Mouse (Mus musculus) heart, embryonic 13.5 days (tissue): ENCODE measurements at regions not wholly inside any gene's neighbourhood (a gene's known extent, or its start where the extent isn't known, plus 50 kb on each side); places are given as distances from the start of the nearest gene placed in this dataset.

Experiments
- ATAC-seq: fragments of 200-750 bp; cut with Nextera tagmentation; 2 replicates; pipeline ENCODE4 v1.8.0; 2017; ENCODE audit warnings: moderate TSS enrichment; ENCODE audit not compliant: insufficient number of reproducible peaks, low FRiP score, low TSS enrichment; ENCODE audit errors: extremely low read depth
- H3K27ac ChIP-seq: fragments of 300-500 bp; sonication (generic); replicated peaks from 2 replicates; pipeline ENCODE4 v1.5.1; 2015; ENCODE audit warnings: moderate library complexity, mild to moderate bottlenecking, inconsistent platforms
- H3K27me3 ChIP-seq: fragments of 300-500 bp; sonication (generic); replicated peaks from 2 replicates; pipeline ENCODE4 v1.6.1; 2015; ENCODE audit warnings: mild to moderate bottlenecking, inconsistent platforms
- H3K36me3 ChIP-seq: fragments of 300-500 bp; sonication (generic); 2 replicates; pipeline ENCODE4 v1.6.1; 2015; ENCODE audit warnings: mild to moderate bottlenecking, inconsistent platforms
- H3K4me1 ChIP-seq: fragments of 300-500 bp; sonication (generic); 2 replicates; pipeline ENCODE4 v1.6.1; 2015; ENCODE audit warnings: inconsistent platforms
- H3K4me2 ChIP-seq: fragments of 300-500 bp; sonication (generic); 2 replicates; pipeline ENCODE4 v1.6.1; 2015; ENCODE audit warnings: inconsistent platforms, mild to moderate bottlenecking, moderate library complexity
- H3K4me3 ChIP-seq: fragments of 300-500 bp; sonication (generic); 2 replicates; pipeline ENCODE4 v1.5.1; 2015; ENCODE audit warnings: moderate library complexity, mild to moderate bottlenecking, inconsistent platforms
- H3K9ac ChIP-seq: fragments of 300-500 bp; sonication (generic); 2 replicates; pipeline ENCODE4 v1.6.1; 2015; ENCODE audit warnings: inconsistent platforms, mild to moderate bottlenecking, moderate library complexity
- H3K9me3 ChIP-seq: fragments of 300-500 bp; sonication (generic); 2 replicates; pipeline ENCODE4 v1.6.1; 2016; ENCODE audit warnings: inconsistent platforms
- WGBS: fragments of 180-500 bp; shearing (Covaris S2); methylation state at CpG from one replicate; pipeline ENCODE4 v1.1.7; 2015; ENCODE audit warnings: mixed read lengths; 5-methylcytosine and 5-hydroxymethylcytosine counted together

DNA sequence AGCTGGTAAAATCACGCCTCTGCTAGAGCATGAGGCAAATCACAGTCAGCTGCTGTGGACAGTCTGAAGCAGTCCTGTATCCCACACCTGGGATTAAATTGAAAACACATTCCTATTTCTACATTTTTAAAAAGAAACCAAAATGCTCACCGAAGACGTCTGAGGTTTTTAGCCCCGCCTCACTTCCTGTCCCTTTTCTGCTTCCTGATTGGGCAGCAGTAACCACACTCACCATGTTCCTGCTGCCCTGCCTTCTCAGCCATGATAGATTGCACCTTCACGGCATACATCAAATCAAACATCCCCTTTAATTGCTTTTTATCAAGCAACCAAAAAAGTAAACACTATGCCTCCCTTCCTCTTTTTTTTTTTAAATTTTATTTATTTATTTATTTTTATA is 150.1 kb upstream of the Jarid2 start:
- Histone ChIP-seq H3K4me2 (no peak overlapping the region), H3K36me3 (no peaks in the 10 kb centered on the region), H3K9me3 (peaks cover 10% of the 10 kb centered on the region), H3K27me3 (no peaks in the 10 kb centered on the region), H3K9ac (no peak overlapping the region), H3K4me3 (no peak overlapping the region), H3K27ac (no peak overlapping the region), H3K4me1 (peaks cover 40% of the 10 kb centered on the region)
- ATAC-seq, result no peak
- WGBS, result 87% methylated on average over 5 of the region's 5 CpGs

DNA sequence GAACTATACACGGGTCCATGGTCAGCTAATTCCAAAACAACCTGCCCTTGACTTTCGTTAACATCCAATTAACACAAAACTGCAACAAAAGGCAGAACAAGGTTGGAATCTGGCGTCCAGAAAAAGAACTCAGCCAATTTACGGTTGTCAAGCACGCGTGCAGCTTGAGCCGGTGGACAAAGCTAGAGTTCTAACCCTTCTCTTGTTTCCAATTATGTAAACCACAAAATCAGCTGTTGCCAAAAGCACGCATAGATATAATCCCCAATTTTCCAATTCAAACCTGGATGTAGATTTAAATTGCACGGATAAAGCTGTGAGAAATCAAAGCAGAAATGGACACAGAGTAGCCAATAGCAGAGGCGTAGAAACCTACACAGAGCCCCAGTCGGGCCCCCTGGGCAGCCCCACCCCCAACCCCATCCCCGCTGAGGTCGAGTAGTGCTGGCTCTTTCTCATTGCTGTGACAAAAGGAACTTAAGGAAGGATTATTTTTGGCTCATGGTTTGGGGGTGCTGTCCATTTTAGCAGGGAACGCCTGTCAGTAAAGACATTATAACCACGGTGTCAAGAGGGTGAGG is 149.0 kb upstream of the Jarid2 start:
- peak overlapping the region; percentile 76 for H3K27ac ChIP-seq
- no peaks in the 10 kb centered on the region for H3K36me3 ChIP-seq
- H3K27me3 ChIP-seq, result no peaks in the 10 kb centered on the region
- 0 out of 2 replicates have a peak overlapping the region, but pooled peaks have one; percentile 38 for H3K9ac ChIP-seq
- peaks cover 47% of the 10 kb centered on the region for H3K4me1 ChIP-seq
- H3K4me2 ChIP-seq, result peak overlapping the region; percentile 42
- WGBS, result 55% methylated on average over 15 of the region's 15 CpGs
- ATAC-seq, result no peak
- H3K9me3 ChIP-seq, result peaks cover 10% of the 10 kb centered on the region
- H3K4me3 ChIP-seq, result no peak overlapping the region

DNA sequence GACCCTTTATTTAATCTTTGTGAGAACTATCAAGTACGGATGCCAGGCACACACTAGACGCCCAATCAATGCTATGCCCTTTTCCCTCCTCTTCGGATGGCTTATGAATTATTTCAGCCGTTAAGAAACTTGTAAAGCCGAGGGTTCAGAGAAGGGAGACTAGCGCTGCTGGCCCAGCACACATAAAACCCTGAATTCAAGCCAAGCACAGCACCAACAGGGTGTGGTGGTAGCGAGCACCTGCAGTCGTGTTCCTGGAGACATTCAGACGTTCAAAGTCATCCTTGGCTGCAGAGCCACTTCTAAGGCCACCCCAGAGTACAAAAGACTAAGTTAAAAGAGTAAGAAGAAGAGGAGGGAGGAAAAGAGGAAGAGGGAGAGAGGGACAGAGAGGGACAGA is 148.5 kb upstream of the Jarid2 start:
- 29% methylated on average over 9 of the region's 9 CpGs for WGBS
- Histone ChIP-seq H3K4me3 (no peak overlapping the region), H3K27ac (peak overlapping the region; percentile 76), H3K9me3 (peaks cover 10% of the 10 kb centered on the region), H3K9ac (0 out of 2 replicates have a peak overlapping the region, but pooled peaks have one; percentile 38), H3K36me3 (no peaks in the 10 kb centered on the region), H3K4me1 (peaks cover 47% of the 10 kb centered on the region), H3K4me2 (peak overlapping the region; percentile 42), H3K27me3 (no peaks in the 10 kb centered on the region)
- ATAC-seq, result no peak

DNA sequence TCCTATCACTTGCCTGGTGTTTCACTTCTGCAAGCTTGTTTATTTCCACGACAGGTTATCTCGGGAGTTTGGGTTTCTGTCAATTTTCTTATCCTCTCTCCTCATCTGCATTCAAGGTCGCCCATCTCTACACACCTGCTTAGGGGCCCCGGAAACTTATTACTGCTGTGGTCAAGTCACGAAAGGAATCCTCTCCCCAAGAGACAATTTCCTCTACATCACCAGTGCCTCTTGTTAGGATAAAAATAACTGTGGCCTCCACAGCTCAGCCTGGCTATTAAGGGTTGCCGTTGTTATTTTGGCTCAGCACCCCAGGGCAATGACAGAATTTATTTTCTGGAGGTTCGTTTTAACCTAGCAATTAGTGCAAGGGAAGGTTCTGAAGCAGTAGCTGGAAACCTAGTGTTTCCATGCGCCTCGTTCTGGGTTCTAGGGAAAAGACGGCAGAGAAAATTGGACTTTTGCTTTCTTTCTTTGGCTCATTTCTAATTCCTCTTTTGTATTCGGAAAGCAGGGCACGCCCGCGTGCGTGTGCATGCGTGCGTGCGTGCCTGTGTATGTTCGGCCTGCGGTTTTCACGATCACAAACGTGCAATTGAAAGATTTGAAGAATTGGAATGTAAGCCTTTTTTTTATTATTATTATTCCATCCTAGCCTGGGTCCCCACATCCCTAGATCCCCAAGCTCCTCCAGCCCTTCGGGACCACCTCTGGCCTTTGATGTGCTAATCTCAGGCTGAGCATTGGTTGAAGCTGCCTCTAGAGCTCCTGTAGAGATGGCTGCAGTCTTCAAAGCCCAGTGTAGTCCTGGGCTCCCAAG is 147.1 kb upstream of the Jarid2 start:
- Histone ChIP-seq H3K4me1 (peaks cover 47% of the 10 kb centered on the region), H3K36me3 (no peaks in the 10 kb centered on the region), H3K4me2 (peak overlapping the region; percentile 62), H3K27me3 (no peaks in the 10 kb centered on the region), H3K9ac (peak overlapping the region; percentile 58), H3K4me3 (peak overlapping the region; percentile 24), H3K9me3 (peaks cover 10% of the 10 kb centered on the region), H3K27ac (peak overlapping the region; percentile 88)
- WGBS, result 21% methylated on average over 23 of the region's 23 CpGs
- no peak for ATAC-seq

DNA sequence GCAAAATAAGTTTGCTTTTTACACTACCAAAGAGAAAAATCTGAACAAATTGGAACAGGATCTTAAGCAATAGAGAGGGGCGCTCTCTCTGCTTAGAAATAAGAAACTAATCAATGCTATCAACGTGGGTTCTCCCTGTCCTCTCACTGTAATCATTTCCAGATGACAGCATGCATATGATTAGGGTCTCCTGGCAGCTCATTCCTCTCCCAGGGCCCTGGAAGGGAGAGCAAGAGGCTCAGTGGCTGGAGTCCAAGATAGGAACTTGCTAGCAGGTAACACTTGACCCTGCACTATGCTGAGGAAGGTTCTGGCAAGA is 146.5 kb upstream of the Jarid2 start:
- no peaks in the 10 kb centered on the region for H3K27me3 ChIP-seq
- 27% methylated on average over 2 of the region's 2 CpGs for WGBS
- H3K4me3 ChIP-seq, result no peak overlapping the region; the same call in 1 of the 2 replicates
- peak overlapping the region; percentile 62 for H3K4me2 ChIP-seq
- ATAC-seq, result no peak
- H3K27ac ChIP-seq, result peak overlapping the region; percentile 88
- no peaks in the 10 kb centered on the region for H3K36me3 ChIP-seq
- H3K9me3 ChIP-seq, result peaks cover 10% of the 10 kb centered on the region
- peak overlapping the region; percentile 58 for H3K9ac ChIP-seq
- peaks cover 48% of the 10 kb centered on the region for H3K4me1 ChIP-seq

DNA sequence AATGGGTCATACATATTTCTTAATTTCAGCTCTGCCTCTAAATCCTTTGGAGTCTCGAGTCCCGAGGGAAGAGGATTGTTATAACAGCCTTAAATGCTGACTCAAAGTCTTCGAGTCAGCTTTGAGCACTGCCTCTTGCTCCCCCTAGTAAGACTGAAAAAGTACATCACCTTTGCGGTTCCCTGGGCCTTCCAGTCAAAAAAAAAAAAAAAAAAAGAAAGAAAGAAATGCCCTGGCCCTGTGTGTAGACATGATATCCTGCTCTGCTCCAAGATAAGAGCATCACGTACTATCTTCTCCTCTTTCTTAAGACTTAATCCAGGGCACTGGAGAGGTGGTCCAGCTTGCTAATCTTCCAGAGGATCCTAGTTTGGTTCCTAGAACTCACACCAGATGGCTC is 145.7 kb upstream of the Jarid2 start:
- 57% methylated on average over 5 of the region's 5 CpGs for WGBS
- no peaks in the 10 kb centered on the region for H3K27me3 ChIP-seq
- ATAC-seq, result no peak
- peaks cover 8% of the 10 kb centered on the region for H3K9me3 ChIP-seq
- H3K4me2 ChIP-seq, result no peak overlapping the region
- H3K27ac ChIP-seq, result no peak overlapping the region
- H3K4me1 ChIP-seq, result peaks cover 51% of the 10 kb centered on the region
- H3K36me3 ChIP-seq, result no peaks in the 10 kb centered on the region
- no peak overlapping the region for H3K9ac ChIP-seq
- no peak overlapping the region for H3K4me3 ChIP-seq

DNA sequence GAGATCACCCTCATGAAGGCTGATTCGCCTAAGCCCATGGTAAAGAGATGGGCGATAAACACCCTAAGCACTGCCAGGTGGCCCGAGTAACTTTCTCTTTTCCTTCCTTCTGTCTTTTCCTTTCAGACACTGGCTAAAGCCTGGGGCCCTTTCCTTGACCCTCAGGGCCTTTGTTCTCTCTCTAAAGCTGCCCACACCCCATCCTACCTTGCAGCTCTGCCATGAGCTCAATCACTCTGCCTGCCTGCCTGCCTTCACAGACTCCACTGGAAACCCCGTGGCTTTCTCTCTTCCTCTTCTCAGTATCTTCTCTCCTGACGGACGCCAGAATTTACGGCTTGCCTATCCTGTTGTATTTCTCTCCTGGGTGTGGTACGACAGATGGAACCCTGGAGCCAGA is 145.1 kb upstream of the Jarid2 start:
- 39% methylated on average over 8 of the region's 8 CpGs for WGBS
- ATAC-seq, result no peak
- no peak overlapping the region for H3K4me2 ChIP-seq
- H3K9me3 ChIP-seq, result peaks cover 2% of the 10 kb centered on the region
- H3K9ac ChIP-seq, result peak overlapping the region; percentile 21; the same call in 1 of the 2 replicates
- H3K36me3 ChIP-seq, result no peaks in the 10 kb centered on the region
- H3K27me3 ChIP-seq, result no peaks in the 10 kb centered on the region
- H3K4me1 ChIP-seq, result peaks cover 51% of the 10 kb centered on the region
- H3K4me3 ChIP-seq, result no peak overlapping the region
- H3K27ac ChIP-seq, result no peak overlapping the region

DNA sequence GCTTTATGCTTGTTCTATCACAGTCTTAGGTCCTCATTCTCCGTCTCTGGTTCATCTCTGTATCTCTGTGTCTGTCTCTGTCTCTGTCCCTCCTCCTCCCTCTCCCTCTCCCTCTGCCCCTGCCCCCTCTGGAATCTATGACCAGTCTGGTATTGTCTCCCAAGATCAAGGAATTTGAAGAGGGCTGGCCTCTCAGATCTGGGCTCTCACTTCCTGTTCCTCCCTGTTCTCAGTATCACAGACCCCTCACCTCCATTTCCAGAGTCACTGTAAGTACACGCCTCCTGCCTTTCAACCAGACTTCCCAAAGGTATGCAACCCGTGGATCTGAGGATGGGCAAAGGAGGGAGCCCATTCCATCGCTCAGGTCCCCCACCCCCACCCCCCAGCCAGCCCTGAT is 144.7 kb upstream of the Jarid2 start:
- Histone ChIP-seq H3K9ac (peak overlapping the region; percentile 21; the same call in 1 of the 2 replicates), H3K4me3 (no peak overlapping the region), H3K9me3 (no peaks in the 10 kb centered on the region), H3K27me3 (no peaks in the 10 kb centered on the region), H3K36me3 (no peaks in the 10 kb centered on the region), H3K27ac (no peak overlapping the region), H3K4me1 (peaks cover 51% of the 10 kb centered on the region), H3K4me2 (no peak overlapping the region)
- 31% methylated on average over 4 of the region's 4 CpGs for WGBS
- no peak for ATAC-seq

DNA sequence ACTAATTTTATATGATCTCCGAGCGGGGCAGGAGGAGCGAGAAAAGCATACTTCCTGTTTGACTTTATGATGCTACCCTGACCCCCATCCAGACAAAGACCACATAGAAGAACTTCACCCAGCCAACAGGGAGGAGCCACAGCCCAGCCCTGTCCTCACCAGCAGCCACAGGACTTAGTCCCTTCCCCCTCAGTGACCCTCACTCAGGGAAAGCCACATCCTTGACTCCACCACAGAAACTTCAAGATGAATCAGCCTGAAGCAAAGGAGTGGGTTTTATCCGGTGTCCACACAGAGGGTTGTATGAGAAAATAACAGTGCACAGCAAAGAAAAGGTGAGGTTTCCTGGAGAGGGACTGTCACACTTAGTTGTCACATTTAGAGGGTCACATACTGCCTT is 141.4 kb upstream of the Jarid2 start:
- WGBS, result 72% methylated on average over 4 of the region's 4 CpGs
- Histone ChIP-seq H3K9me3 (no peaks in the 10 kb centered on the region), H3K4me3 (no peak overlapping the region), H3K27ac (no peak overlapping the region), H3K9ac (no peak overlapping the region), H3K4me2 (no peak overlapping the region), H3K4me1 (peaks cover 26% of the 10 kb centered on the region), H3K36me3 (no peaks in the 10 kb centered on the region), H3K27me3 (no peaks in the 10 kb centered on the region)
- no peak for ATAC-seq

DNA sequence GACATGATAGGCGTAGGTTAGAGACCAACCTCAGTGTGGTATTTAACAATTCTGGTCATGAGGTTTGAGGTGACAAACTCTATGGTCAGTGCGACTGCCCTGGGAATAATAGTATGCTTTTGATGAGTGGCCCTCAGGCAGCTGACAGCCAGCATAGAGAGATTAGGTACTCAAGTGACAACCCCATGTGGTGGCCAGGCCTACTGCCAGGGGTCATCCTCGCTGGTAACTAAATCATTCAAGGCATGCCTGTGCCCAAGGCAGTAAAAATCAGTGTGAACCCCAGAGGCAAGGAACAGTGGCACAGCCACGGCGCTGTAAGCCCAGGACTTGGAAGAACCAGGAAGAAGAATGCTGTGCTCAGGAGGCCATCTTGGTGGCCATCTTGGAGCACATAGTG is 134.6 kb upstream of the Jarid2 start:
- no peak overlapping the region for H3K27ac ChIP-seq
- H3K36me3 ChIP-seq, result no peaks in the 10 kb centered on the region
- H3K9me3 ChIP-seq, result no peaks in the 10 kb centered on the region
- no peak overlapping the region for H3K4me2 ChIP-seq
- ATAC-seq, result no peak
- no peak overlapping the region for H3K4me3 ChIP-seq
- no peak overlapping the region for H3K9ac ChIP-seq
- WGBS, result 88% methylated on average over 5 of the region's 5 CpGs
- no peaks in the 10 kb centered on the region for H3K27me3 ChIP-seq
- H3K4me1 ChIP-seq, result peaks cover 4% of the 10 kb centered on the region; the same call in 1 of the 2 replicates

DNA sequence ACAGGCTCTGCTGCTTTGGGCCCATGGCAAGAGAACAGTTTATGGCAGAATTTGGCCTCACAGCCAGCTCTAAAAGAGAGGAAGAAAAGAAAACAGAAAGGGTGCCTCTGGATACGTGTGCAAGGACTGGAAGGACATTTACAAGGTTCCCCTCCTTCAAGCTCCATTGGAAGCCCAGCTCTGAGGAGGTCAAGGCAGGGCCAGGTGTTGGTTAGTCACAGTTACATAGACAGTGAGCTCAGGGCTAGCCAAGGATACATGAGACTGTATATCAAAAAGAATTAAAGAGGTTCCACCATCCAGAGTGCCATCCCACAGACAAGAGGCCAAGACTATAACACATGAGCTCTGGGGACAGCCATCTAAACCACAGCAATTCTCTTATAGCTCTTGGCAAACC is 131.6 kb upstream of the Jarid2 start:
- Histone ChIP-seq H3K4me3 (no peak overlapping the region), H3K36me3 (no peaks in the 10 kb centered on the region), H3K9ac (no peak overlapping the region), H3K27ac (no peak overlapping the region), H3K4me2 (no peak overlapping the region), H3K9me3 (no peaks in the 10 kb centered on the region), H3K4me1 (no peaks in the 10 kb centered on the region), H3K27me3 (no peaks in the 10 kb centered on the region)
- WGBS, result 55% methylated on average over 1 of the region's 1 CpGs
- no peak for ATAC-seq

DNA sequence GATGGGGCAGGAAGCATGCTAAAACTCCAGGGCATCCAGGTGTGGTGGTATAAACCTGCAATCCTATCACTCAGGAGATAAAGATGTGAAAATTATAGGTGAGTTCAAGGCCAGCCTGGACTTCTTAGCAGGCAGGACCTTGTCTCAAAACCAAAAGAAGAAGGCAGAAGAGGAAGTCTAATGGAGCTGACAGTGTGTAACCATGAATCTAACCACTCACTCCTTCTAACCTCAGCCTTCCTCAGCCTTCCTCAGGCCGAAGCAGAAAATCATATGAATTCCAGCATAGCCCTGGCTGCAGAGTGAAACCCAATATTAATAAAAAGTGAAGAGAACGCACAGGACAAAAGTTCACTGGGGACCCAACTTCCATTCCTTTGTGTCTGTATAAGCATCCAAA is 128.2 kb upstream of the Jarid2 start:
- H3K9me3 ChIP-seq, result no peaks in the 10 kb centered on the region
- H3K4me2 ChIP-seq, result no peak overlapping the region
- no peaks in the 10 kb centered on the region for H3K36me3 ChIP-seq
- H3K27me3 ChIP-seq, result no peaks in the 10 kb centered on the region; the same call in none of the 2 replicates
- ATAC-seq, result no peak
- H3K4me1 ChIP-seq, result no peaks in the 10 kb centered on the region
- H3K9ac ChIP-seq, result no peak overlapping the region
- no peak overlapping the region for H3K27ac ChIP-seq
- WGBS, result 81% methylated on average over 2 of the region's 2 CpGs
- H3K4me3 ChIP-seq, result no peak overlapping the region
